Mouse (Mus musculus) brain, embryonic 14.5 days (tissue): ENCODE data around the gene Capn8. TPM values are rescaled to one million over a fixed set of nuclear protein-coding genes. Genes with fewer than 3 reads are reported as not detected.

Source experiments
- DNase-seq: peaks from one replicate; pipeline ENCODE4 v3.0.0-alpha.2; 2011; ENCODE audit warnings: low read depth
- CTCF ChIP-seq: fragments of 200-500 bp; IDR thresholded peaks from 2 replicates; pipeline ENCODE4 v1.5.1; 2012; ENCODE audit warnings: inconsistent platforms, mild to moderate bottlenecking, moderate library complexity, borderline replicate concordance; ENCODE audit not compliant: insufficient read depth, insufficient read length; ENCODE audit errors: extremely low read depth
- POLR2A ChIP-seq: fragments of 200-500 bp; IDR thresholded peaks from 2 replicates; pipeline ENCODE4 v1.6.1; 2012; ENCODE audit warnings: mild to moderate bottlenecking, inconsistent platforms, borderline replicate concordance; ENCODE audit not compliant: poor library complexity, insufficient read depth, insufficient read length, severe bottlenecking; ENCODE audit errors: extremely low read depth
- polyA plus RNA-seq: library from polyadenylated mRNA; depleted of rRNA; stranded (reverse); fragments of >200 nt; gene quantifications from 2 replicates; pipeline ENCODE4 v1.2.3, GENCODE M21; 2012; rRNA removed

The Capn8 gene
- polyA plus RNA-seq, 1 experiment = 0.11 TPM

DNA sequence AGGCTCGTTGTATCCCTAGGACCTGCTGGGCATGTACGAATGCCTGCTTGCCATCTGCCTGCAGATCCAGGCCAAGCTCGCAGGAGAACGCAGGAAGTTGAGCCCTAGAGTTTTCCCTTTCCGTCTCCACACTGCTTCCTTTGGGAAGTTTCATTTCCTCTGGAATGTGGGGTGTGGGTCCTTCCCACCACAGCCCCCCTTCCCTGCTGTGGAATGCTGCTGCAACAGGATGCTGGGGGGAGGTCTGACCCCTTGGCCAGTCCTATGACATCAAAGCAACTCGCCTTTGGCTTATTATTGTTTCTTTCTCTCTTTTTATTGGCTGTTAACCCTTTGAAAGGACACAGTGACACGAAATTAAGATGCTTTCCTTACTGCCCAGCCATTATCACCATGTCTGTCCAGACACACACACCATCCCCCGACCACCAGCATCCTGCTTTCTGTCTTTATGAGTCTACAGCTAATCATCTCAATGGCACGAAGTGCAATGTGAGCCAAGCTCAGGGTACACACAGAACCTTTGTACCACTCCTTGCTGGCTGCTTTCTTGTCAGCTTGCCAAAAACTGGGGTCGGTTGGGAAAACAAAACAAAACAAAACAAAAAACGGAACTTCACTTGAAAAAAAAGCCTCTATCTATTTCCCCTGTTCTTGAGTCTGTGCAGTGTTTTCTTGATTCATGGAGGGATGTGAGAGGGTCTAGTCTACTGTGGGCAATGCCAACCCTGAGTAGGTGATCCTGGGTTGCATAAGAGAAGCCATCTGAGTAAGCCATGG is 105.9 kb downstream of the Capn8 start:
- DNase-seq = peak; percentile 53
- TF ChIP-seq CTCF (no peak), POLR2A (no peak)

DNA sequence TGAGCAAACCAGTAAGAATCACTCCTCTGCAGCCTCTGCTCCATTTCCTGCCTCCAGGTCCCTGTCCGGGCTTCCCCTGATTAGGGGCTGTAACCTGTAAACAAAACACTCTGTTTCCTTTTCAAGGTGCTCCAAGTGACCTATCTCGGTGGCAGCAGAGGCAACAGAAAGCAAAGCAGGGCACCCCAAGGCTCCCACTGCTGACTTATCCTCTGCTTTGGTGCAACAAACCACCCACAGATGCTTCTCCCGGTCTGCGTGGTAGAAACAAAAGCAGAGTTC is 106.5 kb downstream of the Capn8 start:
- DNase-seq = no peak
- TF ChIP-seq CTCF (no peak), POLR2A (no peak)

DNA sequence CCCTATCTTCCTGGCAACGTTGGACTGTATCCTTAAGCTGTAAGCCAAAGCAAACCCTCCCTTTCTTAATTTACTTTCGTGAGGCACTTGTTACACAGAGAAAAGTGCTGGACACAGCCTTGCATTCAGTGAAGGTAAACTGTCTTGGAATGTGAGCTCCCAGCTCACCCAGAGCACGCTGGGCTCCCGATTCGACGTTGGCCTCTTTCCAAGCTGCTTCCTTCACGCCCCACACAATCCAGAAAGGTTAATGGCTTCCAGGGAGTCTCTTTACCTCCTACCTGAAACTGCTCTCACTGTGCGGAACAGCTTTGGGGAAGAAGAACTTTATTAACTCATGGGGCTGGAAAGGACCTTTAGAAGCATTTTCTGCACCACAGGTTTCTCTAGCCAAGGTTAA is 110.5 kb downstream of the Capn8 start:
- no peak for DNase-seq
- TF ChIP-seq CTCF = no peak
- no peak for TF ChIP-seq POLR2A

DNA sequence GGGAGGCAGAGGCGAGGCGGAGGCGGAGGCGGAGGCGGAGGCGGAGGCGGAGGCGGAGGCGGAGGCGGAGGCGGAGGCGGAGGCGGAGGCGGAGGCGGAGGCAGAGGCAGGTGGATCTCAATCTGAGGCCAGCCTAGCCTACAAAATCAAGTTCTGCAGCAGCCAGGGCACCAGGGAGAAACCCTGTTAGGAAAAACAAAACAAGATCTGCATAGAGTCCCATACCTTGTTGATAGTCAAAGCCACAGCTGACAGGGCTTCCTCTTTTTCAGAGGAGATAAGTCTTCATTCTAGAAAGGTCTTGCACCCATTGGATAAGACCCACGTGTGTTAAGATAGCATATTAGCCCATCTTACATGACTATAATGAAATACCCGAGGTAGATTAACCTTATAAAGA is 113.3 kb downstream of the Capn8 start:
- DNase-seq = no peak
- TF ChIP-seq POLR2A = no peak
- TF ChIP-seq CTCF = no peak

DNA sequence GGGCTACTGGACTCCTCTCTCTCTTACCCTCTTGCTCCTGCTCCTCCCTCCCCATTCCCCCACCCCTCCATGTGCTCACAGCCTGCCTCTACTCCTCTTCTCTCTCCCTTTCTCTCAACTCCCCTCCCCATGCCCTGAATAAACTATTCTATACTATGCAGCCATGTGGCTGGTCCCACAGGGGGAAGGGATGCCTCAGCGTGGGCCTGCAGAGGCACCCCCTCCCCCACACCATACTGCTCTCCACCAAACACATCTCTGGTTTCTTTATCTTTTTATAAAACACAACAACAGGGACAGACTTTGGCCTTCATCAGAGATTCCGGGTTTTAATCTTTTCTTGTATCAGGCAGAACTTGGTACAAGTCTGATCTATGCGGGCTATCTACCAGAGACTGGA is 114.4 kb downstream of the Capn8 start:
- TF ChIP-seq POLR2A (no peak), CTCF (no peak)
- DNase-seq = no peak

DNA sequence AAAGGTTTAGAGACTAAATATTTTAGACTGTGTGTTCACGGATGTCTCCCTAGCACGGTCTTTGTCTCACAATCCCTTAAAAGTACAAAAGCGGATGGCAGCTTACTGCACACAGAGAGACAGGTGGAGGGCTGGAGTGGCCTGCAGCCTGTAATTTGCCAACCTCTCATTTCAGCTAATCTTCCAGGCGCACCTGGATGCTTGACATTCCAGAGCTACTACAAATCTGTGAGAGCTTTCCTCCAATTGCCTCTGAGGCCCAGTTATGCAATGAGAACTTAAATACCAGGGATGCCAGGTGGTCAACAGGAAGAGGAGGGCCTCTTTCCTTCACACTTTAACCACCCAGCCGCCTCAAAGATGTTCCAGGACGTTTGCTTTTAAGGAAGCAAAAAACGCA is 114.8 kb downstream of the Capn8 start:
- no peak for DNase-seq
- TF ChIP-seq CTCF = no peak
- no peak for TF ChIP-seq POLR2A

Other genes starting within 250 kb of the Capn8 start
- 27.8 and 29.7 TPM in 2 replicates for gene Fbxo28, start 223.4 kb upstream of the Capn8 start, polyA plus RNA-seq
- gene Trp53bp2, start 155.8 kb upstream of the Capn8 start, polyA plus RNA-seq = 32.0 and 34.8 TPM in 2 replicates
- 39.5 and 56.5 TPM in 2 replicates for gene Capn2, start 47.4 kb upstream of the Capn8 start, polyA plus RNA-seq
- not detected in 2 replicates for gene Ccdc185, start 184.2 kb downstream of the Capn8 start, polyA plus RNA-seq
- gene Susd4, start 198.9 kb downstream of the Capn8 start, polyA plus RNA-seq = 49.0 and 68.6 TPM in 2 replicates